Mouse (Mus musculus) bone marrow macrophage, adult 2 months (primary cell): ENCODE measurements at regions not wholly inside any gene's neighbourhood (a gene's known extent, or its start where the extent isn't known, plus 50 kb on each side); places are given as distances from the start of the nearest gene placed in this dataset.

Experiments used
- H3K27ac ChIP-seq: 2 replicates; pipeline ENCODE4 v1.5.1; 2012; ENCODE audit warnings: low read depth, low read length; ENCODE audit not compliant: insufficient read depth
- H3K4me1 ChIP-seq: 2 replicates; pipeline ENCODE4 v1.6.1; 2012; ENCODE audit warnings: low read length; ENCODE audit not compliant: control insufficient read depth, insufficient read depth
- H3K4me3 ChIP-seq: 2 replicates; pipeline ENCODE4 v1.5.1; 2012; ENCODE audit warnings: mild to moderate bottlenecking, low read length, moderate library complexity; ENCODE audit not compliant: insufficient read depth
- CTCF ChIP-seq: IDR thresholded peaks from 2 replicates; pipeline ENCODE4 v1.5.1; 2012; ENCODE audit warnings: low read depth, mild to moderate bottlenecking, low read length, moderate library complexity
- POLR2A ChIP-seq: IDR thresholded peaks from 2 replicates; pipeline ENCODE4 v1.6.1; 2012; ENCODE audit warnings: mild to moderate bottlenecking, low read depth, low read length, borderline replicate concordance

DNA sequence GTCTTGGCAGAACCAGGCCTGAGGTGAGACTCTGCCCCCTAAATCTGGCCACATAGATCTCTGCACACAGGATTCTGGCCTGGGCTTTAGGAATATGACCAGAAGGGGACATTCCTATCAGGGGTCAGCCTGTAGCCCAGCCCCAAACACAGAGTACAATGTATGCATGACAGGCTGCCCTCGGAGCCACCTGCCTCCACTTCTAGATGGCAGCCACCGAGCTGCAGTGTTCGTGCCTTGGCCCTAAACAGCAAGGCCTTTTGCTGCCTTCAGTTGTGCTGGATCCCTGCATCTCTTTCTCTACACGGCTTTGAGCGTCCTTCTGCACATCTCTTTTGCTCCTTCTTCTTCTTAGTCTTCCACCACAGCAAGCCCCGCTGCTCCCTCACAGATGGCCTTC is 532.2 kb upstream of the 3110018I06Rik start:
- Histone ChIP-seq H3K27ac (no peak overlapping the region), H3K4me1 (no peaks in the 10 kb centered on the region), H3K4me3 (no peak overlapping the region)
- no peak for TF ChIP-seq POLR2A

DNA sequence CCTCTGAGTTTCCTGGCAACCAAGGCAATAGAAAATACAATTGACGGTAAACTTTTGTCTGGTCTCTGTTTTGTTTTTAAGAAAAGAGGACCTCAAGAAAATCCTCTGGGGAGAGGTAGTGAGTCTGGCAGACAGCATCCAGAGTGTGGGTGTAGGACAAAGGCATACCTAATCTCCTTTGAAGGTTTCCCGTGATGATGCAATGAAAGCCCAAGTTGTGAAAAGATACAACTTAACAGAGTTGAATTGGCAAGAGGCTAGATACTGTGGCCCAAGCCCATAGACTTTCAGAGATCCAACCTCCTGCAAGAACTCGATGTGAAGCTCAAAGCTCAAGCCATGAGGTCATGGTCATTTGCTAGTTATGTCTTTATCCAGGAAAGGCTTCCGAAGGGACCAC is 526.4 kb upstream of the 3110018I06Rik start:
- no peak overlapping the region for H3K4me3 ChIP-seq
- H3K4me1 ChIP-seq: no peaks in the 10 kb centered on the region
- no peak for TF ChIP-seq POLR2A
- no peak for TF ChIP-seq CTCF
- no peak overlapping the region for H3K27ac ChIP-seq

DNA sequence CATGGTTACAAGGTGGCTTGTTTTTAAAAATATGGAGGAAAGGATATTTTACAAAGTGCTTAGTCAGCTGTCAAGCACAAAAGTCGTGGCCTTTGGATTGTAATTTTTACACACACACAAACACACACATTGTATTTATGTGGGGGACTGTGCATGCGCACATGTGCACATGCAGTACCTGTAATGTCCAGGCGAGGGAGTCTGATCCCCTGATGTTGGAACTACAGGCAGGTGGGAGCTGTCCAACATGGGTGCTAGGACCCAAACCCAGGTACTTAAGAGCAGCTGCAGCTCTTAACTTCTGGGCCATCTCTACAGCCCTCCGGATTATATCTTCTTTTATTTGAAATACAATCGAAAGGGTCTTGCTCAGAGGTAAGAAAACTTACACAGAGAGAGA is 524.7 kb upstream of the 3110018I06Rik start:
- Histone ChIP-seq H3K4me1 (no peaks in the 10 kb centered on the region), H3K4me3 (no peak overlapping the region), H3K27ac (no peak overlapping the region)
- TF ChIP-seq CTCF (no peak), POLR2A (no peak)

DNA sequence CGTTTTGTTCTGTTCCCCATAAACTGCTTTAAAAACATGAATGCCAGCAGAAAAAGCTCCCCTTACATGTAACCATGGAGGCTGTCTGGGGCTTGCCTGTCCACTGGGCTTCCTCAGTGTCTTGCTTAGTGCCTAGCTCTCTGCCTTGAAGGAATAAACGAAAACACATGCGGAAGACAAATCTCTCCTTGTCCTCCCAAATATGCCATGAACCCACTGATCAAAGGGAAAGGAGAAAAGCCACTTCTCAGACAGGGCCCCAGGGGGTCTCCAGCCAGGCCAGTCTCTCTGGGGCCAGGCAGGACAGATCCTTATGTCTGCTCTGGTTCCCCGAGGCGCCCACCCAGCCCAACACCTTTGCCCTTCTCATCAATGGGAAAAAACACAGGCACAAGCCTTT is 518.6 kb upstream of the 3110018I06Rik start:
- no peaks in the 10 kb centered on the region for H3K4me1 ChIP-seq
- no peak overlapping the region for H3K4me3 ChIP-seq
- no peak overlapping the region for H3K27ac ChIP-seq
- no peak for TF ChIP-seq CTCF
- TF ChIP-seq POLR2A: no peak

DNA sequence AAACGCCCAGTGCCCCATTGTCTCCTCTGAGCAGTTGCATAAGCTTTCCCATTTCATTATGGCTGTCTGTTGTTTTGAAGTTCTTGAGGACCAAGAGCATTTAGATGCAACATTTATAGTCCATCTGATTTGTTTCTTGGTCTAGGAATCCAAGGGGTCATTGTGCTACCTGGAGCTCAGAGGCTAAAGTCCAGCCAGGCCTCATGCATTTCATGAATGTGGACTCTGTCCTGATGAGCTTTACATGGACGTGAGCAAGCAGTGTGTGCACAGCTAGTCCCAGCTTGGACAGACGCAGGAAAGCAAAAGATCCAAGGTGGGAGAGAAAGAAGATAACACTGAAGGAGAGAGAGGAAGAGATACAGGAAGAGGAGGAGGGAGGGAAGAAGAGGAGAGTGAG is 496.0 kb upstream of the 3110018I06Rik start:
- TF ChIP-seq POLR2A: no peak
- no peak for TF ChIP-seq CTCF
- no peaks in the 10 kb centered on the region for H3K4me1 ChIP-seq
- no peak overlapping the region for H3K4me3 ChIP-seq
- H3K27ac ChIP-seq: no peak overlapping the region

DNA sequence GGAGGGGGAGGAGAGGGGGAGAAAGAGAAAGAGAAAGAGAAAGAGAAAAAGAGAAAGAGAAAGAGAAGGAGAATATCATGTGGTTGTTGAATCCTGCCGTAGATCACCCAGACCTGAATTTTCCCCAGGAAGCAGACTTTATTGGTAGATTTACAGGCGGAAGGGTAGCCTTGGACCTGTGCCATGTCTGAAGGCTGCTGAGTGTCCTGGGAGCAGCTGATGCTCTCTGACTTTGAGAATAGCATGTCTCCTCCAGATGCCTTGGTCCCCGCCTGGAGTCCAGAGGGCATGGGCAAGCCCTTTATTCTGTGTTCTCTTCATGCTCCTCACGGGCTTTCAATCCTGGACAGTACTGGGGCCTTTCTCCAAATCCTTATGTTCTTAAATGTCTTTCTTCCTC is 495.4 kb upstream of the 3110018I06Rik start:
- no peak overlapping the region for H3K27ac ChIP-seq
- no peaks in the 10 kb centered on the region for H3K4me1 ChIP-seq
- no peak overlapping the region for H3K4me3 ChIP-seq
- TF ChIP-seq POLR2A (no peak), CTCF (no peak)

DNA sequence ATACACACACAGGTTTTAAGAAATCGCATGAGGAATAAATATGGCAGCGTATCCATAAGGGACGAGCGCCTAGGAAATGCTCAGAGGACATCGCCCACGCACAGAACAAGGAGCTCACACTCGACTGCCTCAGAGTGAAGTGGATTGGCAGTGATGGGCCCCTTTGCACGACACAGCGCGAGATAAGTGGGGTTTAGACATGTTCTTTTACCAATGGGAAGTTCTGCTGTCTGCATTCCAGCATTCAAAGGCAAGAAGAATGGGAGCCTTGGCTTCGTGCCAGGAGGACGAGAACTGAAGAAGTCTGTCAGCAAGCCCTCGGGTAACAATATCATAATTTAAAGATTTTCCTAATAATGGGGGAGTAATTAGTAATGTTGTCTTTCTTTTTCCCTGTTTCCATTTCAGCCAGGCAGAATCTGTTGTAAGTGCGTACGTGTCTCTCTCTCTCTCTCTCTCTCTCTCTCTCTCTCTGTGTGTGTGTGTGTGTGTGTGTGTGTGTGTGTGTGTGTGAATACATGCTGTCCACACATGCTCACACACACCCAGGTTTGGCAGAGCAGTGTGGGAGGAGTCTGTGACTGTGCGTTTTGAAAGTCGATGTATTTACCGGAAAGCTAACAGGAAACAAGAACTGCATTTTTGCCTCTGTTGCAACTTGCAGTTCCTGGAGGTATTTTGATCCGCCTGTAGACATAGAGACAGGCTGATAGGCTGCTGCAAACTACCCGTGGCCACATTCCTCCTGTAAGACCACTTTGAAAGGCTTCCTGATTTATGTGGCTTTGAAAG is 477.2 kb upstream of the 3110018I06Rik start:
- Histone ChIP-seq H3K4me3 (no peak overlapping the region), H3K27ac (no peak overlapping the region), H3K4me1 (no peaks in the 10 kb centered on the region)
- no peak for TF ChIP-seq CTCF
- TF ChIP-seq POLR2A: no peak

DNA sequence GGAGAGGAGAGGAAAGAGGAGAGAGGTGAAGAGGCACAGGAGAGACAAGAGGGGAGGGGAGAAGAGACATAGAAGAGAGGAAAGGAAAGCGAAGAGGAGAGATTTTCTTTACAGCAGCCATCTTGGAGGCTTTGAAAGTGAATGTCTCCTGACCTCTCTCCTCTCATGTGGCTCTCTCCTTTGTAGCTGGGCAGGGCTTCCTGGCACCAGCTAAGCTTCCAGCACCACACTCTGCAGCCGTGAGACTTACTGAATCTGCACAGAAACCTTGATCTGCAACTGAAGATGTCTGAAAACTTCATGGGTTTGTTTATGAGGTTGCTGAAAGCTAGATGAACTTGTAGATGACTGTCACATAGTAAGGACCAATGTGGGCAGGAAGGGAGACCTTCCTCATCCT is 471.6 kb upstream of the 3110018I06Rik start:
- no peak for TF ChIP-seq CTCF
- TF ChIP-seq POLR2A: no peak
- H3K27ac ChIP-seq: no peak overlapping the region
- no peaks in the 10 kb centered on the region for H3K4me1 ChIP-seq
- no peak overlapping the region for H3K4me3 ChIP-seq

DNA sequence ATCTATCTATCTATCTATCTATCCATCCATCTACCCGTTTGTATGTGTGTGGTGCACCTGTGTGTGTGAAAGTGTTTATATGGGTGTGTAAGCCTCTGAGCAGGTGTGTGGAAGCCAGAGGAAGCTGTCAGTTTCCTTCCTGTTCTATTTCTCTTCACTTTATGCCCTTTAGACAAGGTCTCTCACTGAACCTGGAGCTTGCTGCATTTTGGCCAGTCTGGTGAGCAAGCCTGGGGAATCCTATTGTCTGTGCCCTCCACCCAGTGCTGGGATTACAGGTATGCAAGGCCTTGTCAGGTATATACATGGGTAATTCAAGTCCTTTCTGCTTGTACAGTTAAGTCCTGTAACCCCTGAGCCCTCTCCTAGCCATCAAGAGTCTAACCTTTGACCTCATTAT is 466.6 kb upstream of the 3110018I06Rik start:
- TF ChIP-seq POLR2A (no peak), CTCF (no peak)

DNA sequence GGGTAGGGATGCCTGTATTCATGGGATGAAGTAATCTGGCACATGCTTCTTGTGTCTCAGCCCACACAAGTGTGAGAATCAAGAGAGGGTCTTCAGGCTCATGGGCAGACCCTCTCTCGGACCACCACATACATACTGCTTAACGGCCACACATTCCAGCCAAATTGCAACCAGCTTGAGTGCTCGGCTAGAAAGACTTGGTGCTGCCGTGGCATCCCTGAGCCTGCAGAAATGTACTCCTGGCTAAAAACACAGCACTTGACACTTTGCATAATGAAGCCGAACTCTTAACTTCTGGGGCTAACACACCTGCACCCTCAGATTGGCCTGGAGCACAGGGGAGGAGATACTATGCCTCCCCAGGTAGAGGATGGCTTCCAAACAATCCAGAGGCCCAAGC is 461.6 kb upstream of the 3110018I06Rik start:
- Histone ChIP-seq H3K4me1 (no peaks in the 10 kb centered on the region), H3K4me3 (no peak overlapping the region), H3K27ac (no peak overlapping the region)
- TF ChIP-seq CTCF (no peak), POLR2A (no peak)

More for the DNA sequence above, 466.6 kb upstream of the 3110018I06Rik start:
- Histone ChIP-seq H3K4me1 (no peaks in the 10 kb centered on the region), H3K27ac (no peak overlapping the region), H3K4me3 (no peak overlapping the region)

DNA sequence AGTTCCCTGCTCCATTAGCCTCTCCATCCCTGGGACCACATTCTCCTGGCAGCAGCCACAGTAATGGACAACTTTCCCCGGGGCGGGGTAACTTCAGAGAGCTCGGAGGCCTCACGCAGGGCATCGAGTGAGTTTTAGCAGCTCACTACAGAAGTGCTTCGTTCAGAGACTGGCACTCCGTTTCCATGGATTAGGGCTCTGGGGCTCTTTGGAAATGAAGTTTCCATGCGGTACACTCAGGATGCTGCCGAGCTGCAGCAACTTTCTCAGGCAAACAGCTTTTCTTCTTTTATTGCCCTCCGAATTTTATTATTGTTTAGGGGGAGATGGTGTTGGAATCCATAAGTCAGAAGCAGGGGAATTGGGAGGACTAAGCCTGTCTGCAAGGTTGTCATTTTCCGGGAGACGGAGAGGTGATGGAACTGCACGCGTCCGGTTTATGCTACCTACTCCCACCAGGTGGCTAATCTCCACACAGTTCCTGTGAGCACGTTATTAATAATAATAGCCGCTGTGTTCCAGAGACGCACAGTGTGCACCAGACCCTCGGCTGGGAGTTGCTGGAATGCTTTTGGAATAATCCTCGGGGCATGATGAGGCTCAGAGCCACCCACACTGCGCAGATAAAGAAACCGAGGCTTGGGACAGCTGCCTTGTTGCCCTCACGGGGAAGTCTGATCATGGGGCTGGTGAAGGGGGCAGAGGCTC is 460.4 kb upstream of the 3110018I06Rik start:
- H3K4me3 ChIP-seq: no peak overlapping the region
- H3K27ac ChIP-seq: no peak overlapping the region
- no peaks in the 10 kb centered on the region for H3K4me1 ChIP-seq
- TF ChIP-seq CTCF (no peak), POLR2A (no peak)
